Mouse (Mus musculus): Measurements from ENCODE around the gene Prkca.

Prkca gene

GRCm38 (mm10) chr11:108301796-108302490, 41.8 kb downstream of the Prkca start:
- in situ Hi-C loops (cut with MboI; ENCODE audit: unreplicated experiment in 2 of 2): no loop called here

- in situ Hi-C loops (cut with MboI; ENCODE audit: unreplicated experiment in 2 of 2): no loop called here
Observed at GRCm38 (mm10) chr11:108301036-108301435, 42.7 kb downstream of the Prkca start.

GRCm38 (mm10) chr11:108300443-108300842, 43.3 kb downstream of the Prkca start:
- in situ Hi-C loops (cut with MboI; ENCODE audit: unreplicated experiment in 2 of 2): no loop called here

- in situ Hi-C loops (cut with MboI; ENCODE audit: unreplicated experiment in 2 of 2): no loop called here
Observed at GRCm38 (mm10) chr11:108299913-108300312, 43.8 kb downstream of the Prkca start.

- in situ Hi-C loops (cut with MboI; ENCODE audit: unreplicated experiment in 2 of 2): no loop called here
Observed at GRCm38 (mm10) chr11:108297956-108298355, 45.8 kb downstream of the Prkca start.

GRCm38 (mm10) chr11:108295373-108295772, 48.4 kb downstream of the Prkca start:
- in situ Hi-C loops (cut with MboI; ENCODE audit: unreplicated experiment in 2 of 2): no loop called here

- in situ Hi-C loops (cut with MboI; ENCODE audit: unreplicated experiment in 2 of 2): no loop called here
Observed at GRCm38 (mm10) chr11:108294305-108294813, 49.4 kb downstream of the Prkca start.

- in situ Hi-C loops (cut with MboI; ENCODE audit: unreplicated experiment in 2 of 2): no loop called here
Observed at GRCm38 (mm10) chr11:108293843-108294242, 49.9 kb downstream of the Prkca start.

- in situ Hi-C loops (cut with MboI; ENCODE audit: unreplicated experiment in 2 of 2): no loop called here
Observed at GRCm38 (mm10) chr11:108289192-108289591, 54.5 kb downstream of the Prkca start.

- in situ Hi-C loops (cut with MboI; ENCODE audit: unreplicated experiment in 2 of 2): no loop called here
Observed at GRCm38 (mm10) chr11:108287321-108287720, 56.4 kb downstream of the Prkca start.

GRCm38 (mm10) chr11:108285046-108285445, 58.7 kb downstream of the Prkca start:
- in situ Hi-C loops (cut with MboI; ENCODE audit: unreplicated experiment in 2 of 2): no loop called here

GRCm38 (mm10) chr11:108282850-108283459, 60.8 kb downstream of the Prkca start:
- in situ Hi-C loops (cut with MboI; ENCODE audit: unreplicated experiment in 2 of 2): no loop called here

- in situ Hi-C loops (cut with MboI; ENCODE audit: unreplicated experiment in 2 of 2): no loop called here
Observed at GRCm38 (mm10) chr11:108279748-108280373, 63.9 kb downstream of the Prkca start.

- in situ Hi-C loops (cut with MboI; ENCODE audit: unreplicated experiment in 2 of 2): no loop called here
Observed at GRCm38 (mm10) chr11:108277096-108277495, 66.6 kb downstream of the Prkca start.

GRCm38 (mm10) chr11:108276148-108276547, 67.6 kb downstream of the Prkca start:
- in situ Hi-C loops (cut with MboI; ENCODE audit: unreplicated experiment in 2 of 2): no loop called here

- in situ Hi-C loops (cut with MboI; ENCODE audit: unreplicated experiment in 2 of 2): no loop called here
Observed at GRCm38 (mm10) chr11:108274046-108274445, 69.7 kb downstream of the Prkca start.

- in situ Hi-C loops (cut with MboI; ENCODE audit: unreplicated experiment in 2 of 2): no loop called here
Observed at GRCm38 (mm10) chr11:108273415-108273965, 70.2 kb downstream of the Prkca start.

- in situ Hi-C loops (cut with MboI; ENCODE audit: unreplicated experiment in 2 of 2): no loop called here
Observed at GRCm38 (mm10) chr11:108272601-108273414, 70.9 kb downstream of the Prkca start.

GRCm38 (mm10) chr11:108271305-108271704, 72.4 kb downstream of the Prkca start:
- in situ Hi-C loops (cut with MboI; ENCODE audit: unreplicated experiment in 2 of 2): no loop called here

GRCm38 (mm10) chr11:108269516-108269915, 74.2 kb downstream of the Prkca start:
- in situ Hi-C loops (cut with MboI; ENCODE audit: unreplicated experiment in 2 of 2): loop anchor here in 1 of 2 experiments (5.0 kb wide), 1 partner anchor 132 kb away; no protein-coding TSS in a partner anchor

All from v-Abl transformed pro-B cells (cell line).